Mouse (Mus musculus): ENCODE data around the gene Slc4a1.

Gene Slc4a1

GRCm38 (mm10) chr11:102331806-102332205 is 34.2 kb downstream of the Slc4a1 start:
- no peak for TF ChIP-seq GATA4 (IDR thresholded peaks at IDR 0.05; ENCODE audit: insufficient replicate concordance, low read length)

DNA sequence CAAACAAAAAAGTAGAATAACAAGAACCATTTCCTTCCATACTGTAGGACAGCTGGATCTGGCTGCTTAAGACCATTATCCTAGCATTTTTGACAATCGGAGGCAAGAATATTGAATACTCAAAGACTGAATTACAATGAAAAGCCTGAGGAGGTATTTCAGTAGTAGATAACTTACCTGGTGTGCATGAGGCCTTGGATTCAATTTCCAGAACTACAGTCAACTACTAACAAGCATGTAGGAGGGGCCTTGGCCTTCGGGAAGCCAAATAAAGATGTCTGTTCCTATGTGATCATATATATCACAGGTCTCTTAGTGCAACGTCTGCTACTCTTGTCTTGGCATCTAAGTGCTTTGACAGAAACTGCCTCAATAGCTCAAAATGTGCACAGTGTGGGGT is 36.0 kb downstream of the Slc4a1 start:
- TF ChIP-seq GATA4 (IDR thresholded peaks at IDR 0.05; ENCODE audit: insufficient replicate concordance, low read length) = no peak

DNA sequence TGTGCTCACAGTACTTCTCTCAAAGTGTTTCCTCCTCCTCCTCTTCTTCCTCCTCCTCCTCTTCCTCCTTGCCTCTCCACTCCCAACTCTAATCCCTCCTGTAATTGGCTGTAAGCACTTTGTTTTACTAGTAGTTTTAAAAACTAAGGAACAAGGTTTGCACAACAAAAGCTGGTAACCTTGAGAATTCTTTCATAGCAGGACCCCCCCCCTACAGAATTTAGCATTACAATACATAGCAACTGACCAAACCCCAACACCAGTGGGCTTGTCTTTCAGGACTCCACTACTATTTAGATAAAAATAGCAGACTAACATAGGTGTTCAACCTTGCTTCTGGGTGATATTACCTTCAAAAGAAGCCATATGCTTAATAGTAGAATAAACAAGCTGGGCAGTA is 36.5 kb downstream of the Slc4a1 start:
- TF ChIP-seq GATA4 (IDR thresholded peaks at IDR 0.05; ENCODE audit: insufficient replicate concordance, low read length) = no peak

DNA sequence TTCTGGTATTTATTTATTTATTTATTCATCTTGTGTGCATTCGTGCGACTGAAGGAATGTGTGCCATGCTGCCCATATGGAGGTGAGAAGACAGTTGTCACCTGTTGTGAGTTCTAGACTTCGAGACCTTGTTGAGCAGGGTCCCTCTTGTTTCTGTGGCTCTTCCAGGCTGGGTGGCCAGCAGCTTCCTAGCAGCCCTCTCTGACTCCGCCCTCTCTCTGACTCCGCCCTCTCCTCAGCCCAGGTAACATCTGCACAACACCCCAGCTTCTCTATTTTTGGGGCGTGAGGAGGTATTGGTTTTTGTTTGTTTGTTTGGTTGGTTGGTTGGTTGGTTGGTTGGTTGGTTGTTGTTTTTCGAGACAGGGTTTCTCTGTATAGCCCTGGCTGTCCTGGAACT is 38.2 kb downstream of the Slc4a1 start:
- TF ChIP-seq GATA4 (IDR thresholded peaks at IDR 0.05; ENCODE audit: insufficient replicate concordance, low read length) = no peak

- TF ChIP-seq GATA4 (IDR thresholded peaks at IDR 0.05; ENCODE audit: insufficient replicate concordance, low read length) = no peak
These were observed 38.8 kb downstream of the Slc4a1 start for GRCm38 (mm10) chr11:102327250-102327649.

- no peak for TF ChIP-seq GATA4 (IDR thresholded peaks at IDR 0.05; ENCODE audit: insufficient replicate concordance, low read length)
These were observed 42.5 kb downstream of the Slc4a1 start for GRCm38 (mm10) chr11:102323516-102323915.

DNA sequence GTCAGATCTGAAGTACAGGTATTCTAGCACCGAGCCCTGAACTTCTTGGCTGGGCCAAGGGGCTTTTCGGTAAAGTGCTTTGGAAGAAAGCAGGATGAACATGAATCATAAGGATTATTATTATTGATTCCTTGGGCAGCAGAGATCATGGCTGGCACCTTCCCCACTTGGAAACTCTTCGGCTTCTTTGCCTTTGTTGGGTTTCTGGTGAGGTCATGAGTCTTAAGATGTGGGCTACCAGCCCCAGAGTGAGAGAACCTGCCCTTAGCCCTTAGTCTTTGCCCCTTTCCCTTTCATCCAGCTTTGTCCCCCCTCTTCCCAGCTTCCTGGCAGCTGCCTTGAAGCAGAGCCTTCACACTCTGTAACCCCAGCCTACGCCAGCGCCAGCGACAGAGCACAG is 44.1 kb downstream of the Slc4a1 start:
- no peak for TF ChIP-seq GATA4 (IDR thresholded peaks at IDR 0.05; ENCODE audit: insufficient replicate concordance, low read length)

DNA sequence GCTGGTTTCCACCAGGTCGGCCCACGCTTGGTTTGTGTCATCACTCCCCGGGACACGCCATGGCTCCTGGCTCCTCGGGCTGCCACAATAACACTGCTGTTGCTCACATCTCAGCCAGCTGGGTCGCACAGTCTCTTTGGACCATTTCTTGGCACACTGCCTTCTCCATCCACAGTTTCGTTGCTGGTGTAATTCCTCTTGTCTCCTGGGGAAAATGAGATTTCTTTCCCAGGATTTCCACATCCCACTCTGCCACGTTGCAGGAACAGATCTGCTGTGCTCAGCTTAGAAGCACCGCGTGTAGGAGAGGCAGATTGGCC is 45.4 kb downstream of the Slc4a1 start:
- no peak for TF ChIP-seq GATA4 (IDR thresholded peaks at IDR 0.05; ENCODE audit: insufficient replicate concordance, low read length)

- no peak for TF ChIP-seq GATA4 (IDR thresholded peaks at IDR 0.05; ENCODE audit: insufficient replicate concordance, low read length)
These were observed 45.9 kb downstream of the Slc4a1 start for GRCm38 (mm10) chr11:102319941-102320685.

DNA sequence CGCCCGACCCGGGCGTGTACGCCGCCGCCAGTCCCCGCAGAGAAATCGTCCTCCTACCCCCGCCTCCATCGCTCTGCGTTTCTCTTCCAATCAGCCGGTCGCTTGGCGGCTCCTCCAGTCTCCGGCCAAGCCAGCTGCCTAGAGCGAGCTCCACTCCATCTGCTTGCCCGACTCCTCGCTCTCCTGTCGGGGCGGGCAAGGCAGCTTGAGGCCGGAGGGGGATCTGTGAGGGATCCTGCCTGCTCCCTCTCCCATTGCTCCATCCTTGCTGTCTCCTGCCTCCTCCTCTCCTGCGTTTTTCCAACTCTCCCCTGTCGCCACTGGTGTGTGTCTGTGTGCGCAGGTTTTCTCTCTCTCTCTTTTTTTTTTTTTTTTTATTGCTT is 46.6 kb downstream of the Slc4a1 start, which contains the start of gene Ubtf:
TSS of gene Ubtf (minus strand) at position 333 of the 383 bp plus-strand sequence.
- TF ChIP-seq GATA4 (IDR thresholded peaks at IDR 0.05; ENCODE audit: insufficient replicate concordance, low read length) = no peak

DNA sequence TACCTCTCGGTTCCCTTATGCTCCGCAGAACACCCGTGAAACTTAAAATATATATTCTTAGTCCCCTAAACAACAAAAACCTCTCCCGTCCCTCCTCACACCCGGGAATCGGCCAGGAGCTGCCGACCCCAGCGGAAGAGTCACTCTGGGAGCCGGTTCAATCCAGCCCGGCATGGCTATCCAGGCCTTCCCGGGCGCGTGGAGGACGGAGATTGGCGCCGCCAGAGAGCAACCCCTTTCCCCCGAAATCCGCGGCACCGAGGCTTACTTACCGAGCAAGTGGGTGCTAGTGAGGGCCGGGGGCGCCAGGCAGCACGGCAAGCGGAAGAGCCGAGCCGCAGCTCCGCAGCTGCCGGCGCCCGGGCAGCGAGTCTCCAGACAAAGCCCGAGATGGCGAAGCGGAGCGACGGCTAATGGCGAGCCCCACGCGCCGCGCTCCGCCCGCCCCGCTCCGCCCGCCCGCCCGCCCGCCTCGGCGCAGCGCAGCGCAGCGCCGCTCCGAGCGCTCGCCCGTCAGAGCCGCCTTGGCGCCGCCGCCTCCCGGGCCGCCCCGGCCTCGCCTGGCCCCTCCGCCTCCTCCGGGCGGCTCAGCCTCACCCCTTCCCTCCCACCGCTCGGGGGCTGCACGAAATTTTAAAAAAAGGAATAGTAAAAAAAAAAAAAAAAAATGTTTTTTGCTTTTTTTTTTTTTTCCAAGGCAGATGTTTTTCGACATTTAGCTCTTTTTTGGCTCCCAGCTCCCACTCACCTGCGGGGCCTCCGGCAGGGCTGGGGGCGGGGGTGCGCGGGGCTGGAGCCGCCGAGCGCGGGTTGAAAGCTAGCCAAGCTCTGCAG is 47.2 kb downstream of the Slc4a1 start:
- TF ChIP-seq GATA4 (IDR thresholded peaks at IDR 0.05; ENCODE audit: insufficient replicate concordance, low read length) = no peak

DNA sequence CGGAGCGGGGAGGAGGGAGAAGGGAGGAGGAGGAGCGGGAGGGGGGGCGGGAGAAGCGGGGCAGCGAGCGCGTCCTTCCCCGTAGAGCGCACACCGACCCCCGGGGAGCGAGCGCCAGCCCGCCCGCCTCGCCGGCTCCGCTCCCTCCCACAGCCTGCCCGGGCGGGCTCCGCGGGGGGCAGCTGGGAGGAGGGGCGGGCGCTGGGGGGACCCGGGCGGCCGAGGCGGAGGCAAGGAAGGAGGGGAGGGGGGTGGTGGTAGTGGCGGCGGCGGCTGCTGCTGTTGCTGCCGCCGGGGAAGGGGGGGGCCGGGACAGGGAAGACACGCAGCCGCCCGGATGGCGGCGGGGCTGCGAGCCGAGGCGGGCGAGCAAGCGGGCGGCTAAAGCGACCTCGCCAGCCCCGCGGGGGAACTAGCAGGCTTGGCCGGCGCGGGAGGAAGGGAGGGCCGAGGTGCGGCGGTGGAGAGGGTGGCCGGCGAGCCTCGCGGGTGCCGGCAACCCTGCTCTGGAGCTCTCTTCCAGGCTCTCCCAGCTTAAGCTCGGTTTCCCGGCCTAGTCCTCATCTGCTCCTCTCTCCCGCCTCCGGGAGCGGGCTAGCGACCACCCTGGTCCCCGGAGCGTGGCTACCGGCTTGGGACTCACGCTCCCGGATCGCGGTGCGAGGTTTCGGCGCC is 48.0 kb downstream of the Slc4a1 start:
- TF ChIP-seq GATA4 (IDR thresholded peaks at IDR 0.05; ENCODE audit: insufficient replicate concordance, low read length) = no peak

GRCm38 (mm10) chr11:102317298-102317900 is 48.6 kb downstream of the Slc4a1 start:
- TF ChIP-seq GATA4 (IDR thresholded peaks at IDR 0.05; ENCODE audit: insufficient replicate concordance, low read length) = no peak

- no peak for TF ChIP-seq GATA4 (IDR thresholded peaks at IDR 0.05; ENCODE audit: insufficient replicate concordance, low read length)
These were observed 49.3 kb downstream of the Slc4a1 start for GRCm38 (mm10) chr11:102316572-102317297.

Measured in liver, adult (tissue).